Mouse (Mus musculus) G1E (cell line): ENCODE results near the gene Fahd1.

ENCODE experiments used
- CTCF ChIP-seq: IDR thresholded peaks from 2 replicates; pipeline ENCODE4 v1.5.1; 2012; ENCODE audit warnings: low read depth, low read length, inconsistent platforms, mixed read lengths
- GATA1 ChIP-seq: IDR thresholded peaks from 2 replicates; pipeline ENCODE4 v1.6.1; 2012; ENCODE audit warnings: borderline replicate concordance, low read length, inconsistent platforms, mixed read lengths
- GATA2 ChIP-seq: IDR thresholded peaks from 2 replicates; pipeline ENCODE4 v1.6.1; 2012; ENCODE audit warnings: low read depth, low read length, inconsistent platforms, borderline replicate concordance
- TAL1 ChIP-seq: conservative IDR thresholded peaks from 2 replicates; pipeline ENCODE4 v1.6.1; 2012; ENCODE audit warnings: low read depth, low read length, inconsistent platforms, mixed read lengths

- no peak for TF ChIP-seq CTCF
- no peak for TF ChIP-seq GATA2
- no peak for TF ChIP-seq GATA1
- TF ChIP-seq TAL1: no peak
Measured at GRCm38 (mm10) chr17:24874405-24874745, 24.2 kb upstream of the Fahd1 start.
